Mouse (Mus musculus) embryo, embryonic 10 days (tissue): ENCODE measurements around the gene Whamm.

Experiments used
- DNase-seq: peaks from one replicate; pipeline ENCODE4 v3.0.0-alpha.2; 2015; ENCODE audit warnings: low spot score

Gene Whamm

DNA sequence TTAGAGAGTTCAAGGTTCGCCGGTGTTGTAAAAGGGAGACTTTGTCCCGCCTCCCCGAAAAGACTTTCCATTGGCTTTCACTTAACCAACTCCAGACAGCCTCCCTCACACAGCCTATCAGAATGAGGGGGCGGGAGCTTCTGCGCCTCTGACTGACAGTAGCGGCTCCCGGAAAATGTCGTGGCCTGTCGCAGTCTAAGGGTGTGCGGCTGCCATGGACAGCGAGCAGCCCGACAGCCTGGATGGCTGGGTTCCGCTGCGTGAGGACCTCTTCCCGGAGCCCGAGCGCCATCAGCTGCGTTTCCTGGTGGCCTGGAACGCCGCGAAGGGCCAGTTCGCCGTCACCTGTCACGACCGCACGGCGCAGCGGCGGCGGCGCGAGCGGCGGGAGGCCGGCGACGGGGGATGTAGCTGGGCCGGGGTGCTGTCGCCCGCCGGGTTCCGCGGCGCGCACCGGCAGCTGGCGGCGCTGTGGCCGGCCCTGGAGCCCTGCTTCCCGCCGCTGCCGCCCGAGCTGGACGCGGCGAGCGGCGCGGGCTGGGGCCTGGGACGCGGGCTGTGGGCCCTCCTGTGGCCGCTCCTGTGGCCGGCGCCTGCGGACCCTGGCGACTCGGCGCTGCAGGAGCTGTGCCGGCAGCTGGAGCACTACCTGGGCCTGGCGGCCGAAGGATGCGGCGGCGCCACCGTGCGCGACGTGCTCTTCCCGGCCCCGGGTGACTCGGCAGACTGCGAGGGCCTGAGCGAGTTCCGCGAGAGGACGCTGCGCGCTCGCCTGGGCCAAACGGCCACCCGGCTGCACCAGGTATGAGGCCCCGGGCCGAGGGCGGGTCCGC is at the start of gene Whamm:
Gene Whamm, plus strand, starts transcription at position 159 of the 833 bp plus-strand sequence.
- DNase-seq, result peak; percentile 95

DNA sequence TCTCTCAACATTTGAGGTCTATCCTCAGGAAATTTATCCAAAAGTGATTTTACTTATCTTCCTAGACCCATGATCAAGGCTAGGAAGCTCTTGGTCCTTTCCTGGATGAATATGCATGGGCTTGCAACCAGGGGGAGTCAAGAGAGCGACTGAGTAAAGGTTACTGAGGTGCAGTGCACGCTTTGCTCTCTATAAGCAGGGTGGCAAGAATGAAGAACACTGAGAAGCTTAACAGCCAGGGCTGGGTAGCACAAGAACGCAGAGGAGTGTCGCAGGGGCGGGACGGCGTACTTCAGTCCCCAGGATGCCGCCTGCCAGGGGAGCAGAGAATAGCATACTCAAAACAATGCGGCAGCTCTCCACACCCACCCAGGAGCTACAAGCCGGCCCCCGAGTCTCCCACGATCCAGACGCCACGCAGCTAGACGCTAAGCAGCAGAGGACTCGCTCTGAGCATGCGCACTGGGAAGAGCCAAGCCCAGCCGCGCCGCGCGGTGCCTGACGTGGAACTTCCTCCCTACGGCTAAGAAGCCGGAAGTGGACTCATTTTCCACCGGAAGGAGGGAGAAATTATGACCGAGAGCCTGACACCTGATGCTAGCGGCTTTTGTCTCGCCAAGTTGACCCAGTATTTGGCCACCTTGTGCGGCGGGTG is 47.9 kb upstream of the Whamm start:
- DNase-seq, result peak; percentile 99

DNA sequence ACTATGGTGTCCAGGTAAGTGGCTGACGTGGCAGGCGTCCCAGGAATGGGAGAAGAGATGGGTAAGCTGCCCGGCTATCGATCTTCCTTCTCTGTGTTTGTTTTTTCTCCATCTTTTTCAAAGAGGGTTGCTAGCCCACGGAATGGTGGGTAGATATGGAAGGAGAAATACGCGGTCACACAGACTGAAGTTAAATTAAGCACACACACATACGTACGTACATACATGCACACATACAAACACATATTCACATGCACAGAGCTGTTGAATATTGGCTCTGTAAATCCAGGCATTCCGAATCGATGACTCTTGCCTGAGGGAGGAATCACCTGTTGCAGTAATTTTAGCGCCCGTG is 47.4 kb upstream of the Whamm start:
- DNase-seq, result no peak

DNA sequence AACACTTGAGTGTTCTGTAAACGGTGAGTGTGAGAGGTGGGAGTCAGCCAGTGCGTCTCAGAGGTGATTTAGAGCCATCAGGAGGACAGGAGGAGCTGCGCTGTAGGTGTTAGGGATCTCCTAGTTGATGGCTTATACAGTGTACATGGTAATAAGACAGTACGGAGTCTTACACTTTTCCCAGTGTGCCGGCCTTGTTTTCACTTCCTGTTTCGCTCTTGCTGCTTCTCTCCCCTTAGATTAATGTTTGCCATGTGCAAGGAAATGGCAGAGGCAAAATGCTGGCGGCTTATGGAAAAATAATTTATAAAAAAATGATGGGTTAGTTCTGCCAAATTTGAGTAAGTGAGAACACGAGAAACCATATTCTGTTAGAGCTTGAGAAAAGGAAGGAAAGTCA is 42.1 kb upstream of the Whamm start:
- no peak for DNase-seq

DNA sequence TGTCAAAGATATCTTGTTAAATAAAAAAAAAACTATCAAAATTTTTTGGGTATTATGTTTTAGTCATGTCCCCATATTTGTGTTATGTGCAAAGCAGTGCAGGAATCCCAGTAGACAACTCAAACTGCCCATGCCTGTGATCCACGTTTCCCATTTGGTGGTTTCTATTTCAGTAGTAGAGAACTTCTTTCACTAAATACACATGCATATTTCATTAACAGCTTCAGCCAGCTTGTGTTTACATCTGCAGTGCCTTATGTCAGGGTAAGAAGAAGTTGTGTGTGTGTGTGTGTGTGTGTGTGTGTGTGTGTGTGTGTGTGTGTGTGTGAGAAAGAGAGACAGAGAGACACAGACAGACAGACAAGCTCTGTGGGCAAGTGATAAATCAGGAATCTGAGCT is 39.6 kb upstream of the Whamm start:
- no peak for DNase-seq

DNA sequence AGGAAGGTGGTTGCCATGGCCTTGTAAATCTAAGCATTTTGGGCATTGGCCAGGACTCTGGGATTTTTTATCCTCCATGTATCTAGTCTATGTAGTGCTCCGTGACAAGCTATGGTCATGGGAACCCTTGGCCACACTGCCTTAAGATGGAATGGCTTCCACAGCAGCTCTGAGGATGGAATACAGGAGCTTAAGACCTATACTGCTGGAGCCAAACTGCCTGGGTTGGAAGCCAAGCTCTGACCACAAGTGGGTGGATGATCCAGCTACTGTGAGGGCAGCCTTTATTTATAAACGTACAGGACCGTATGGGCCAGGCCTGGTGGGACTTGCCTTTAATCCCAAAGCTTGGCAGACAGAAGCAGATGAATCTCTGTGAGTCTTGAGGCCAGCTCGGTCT is 34.6 kb upstream of the Whamm start:
- no peak for DNase-seq

DNA sequence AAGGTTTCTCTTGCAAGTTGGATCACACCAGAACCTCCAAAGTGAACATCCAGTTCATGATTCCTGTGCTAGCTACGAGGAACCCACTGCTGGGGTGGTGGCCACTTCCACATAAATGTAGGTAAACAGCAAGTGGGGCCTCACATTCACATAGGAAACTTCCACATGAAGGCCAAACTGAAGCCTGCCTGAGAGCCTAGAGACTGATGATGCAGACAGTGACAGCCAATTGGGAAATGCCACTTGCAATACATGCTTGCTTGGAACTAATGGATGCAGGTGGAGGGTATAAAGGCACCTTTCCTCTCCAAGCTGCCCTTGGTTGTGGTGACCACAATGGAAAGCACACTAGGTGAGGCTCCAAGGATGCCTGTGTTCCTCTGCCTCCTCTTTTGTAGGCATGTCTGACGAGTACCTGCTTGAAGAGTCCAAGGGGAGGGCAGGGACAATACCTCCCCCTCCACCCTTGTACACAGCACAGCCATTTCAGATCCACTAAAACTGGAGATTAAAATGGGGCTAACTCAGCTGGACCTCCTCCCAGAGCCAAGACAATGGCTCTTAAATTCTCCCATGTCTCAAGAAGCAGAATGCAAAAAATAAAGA is 32.9 kb upstream of the Whamm start:
- no peak for DNase-seq

DNA sequence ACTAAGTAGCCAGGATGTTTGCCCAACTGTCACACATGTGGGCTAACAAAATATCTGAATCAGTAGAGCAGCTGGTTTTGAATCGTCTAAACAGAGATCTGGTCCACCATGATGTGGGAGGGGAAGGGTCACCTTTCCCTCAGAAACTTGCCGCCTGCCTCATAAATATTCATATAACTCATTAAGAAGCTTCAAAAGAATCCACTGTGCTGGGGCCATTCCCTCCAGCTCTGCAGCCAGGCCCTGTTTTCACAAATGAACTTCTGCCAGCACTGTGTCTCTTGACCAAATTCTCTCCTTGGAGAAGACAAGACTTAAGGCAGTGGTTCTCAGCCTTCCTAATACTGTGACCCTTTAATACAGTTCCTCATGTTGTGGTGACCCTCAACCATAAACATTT is 31.5 kb upstream of the Whamm start:
- DNase-seq, result no peak

DNA sequence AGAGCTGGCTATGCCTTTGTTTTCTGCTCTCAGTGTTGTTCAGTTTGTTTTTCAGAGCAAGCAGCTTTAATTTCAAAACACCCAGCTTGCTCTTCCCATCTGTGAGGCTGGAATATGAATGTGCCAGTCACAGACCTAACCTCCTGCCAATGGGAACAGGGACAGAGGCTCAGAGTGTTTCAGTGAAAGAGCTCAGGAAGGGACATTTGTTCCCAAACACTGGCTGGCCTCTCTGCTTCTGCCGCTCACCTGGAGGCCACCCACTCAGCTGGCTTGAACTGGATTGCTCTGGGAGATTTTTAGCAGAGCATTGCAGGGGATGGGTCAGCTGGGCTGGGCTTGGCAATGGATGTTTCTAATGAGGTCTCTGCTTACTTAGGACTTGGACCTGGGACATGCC is 30.1 kb upstream of the Whamm start:
- no peak for DNase-seq

DNA sequence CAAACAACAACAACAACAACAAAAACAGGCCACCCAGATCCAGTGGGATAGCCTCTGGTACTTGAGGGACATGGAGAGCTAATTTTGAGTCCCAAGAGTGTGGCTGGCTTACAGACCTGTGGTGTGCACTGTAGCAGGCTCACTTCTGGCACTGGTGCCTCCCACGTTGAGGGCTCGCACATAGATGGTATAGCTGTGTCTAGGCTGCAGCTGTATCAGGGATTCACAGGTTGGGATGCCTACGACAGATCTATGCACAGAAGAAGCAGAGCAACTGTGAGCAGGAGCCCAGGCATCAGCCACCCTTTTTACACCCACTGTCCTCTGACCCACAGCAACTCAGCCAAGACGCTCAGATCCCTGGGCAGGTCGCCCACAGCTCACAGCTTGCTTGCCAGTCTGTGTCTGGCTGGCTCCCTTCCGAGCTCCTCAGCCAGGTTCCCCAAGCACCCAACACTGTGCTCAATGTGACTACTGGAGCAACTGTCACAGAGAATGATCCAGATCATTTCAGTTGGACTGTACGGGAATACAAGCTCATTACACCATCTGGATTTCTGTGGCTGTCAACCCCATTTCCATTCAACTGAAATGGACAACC is 29.0 kb upstream of the Whamm start:
- DNase-seq, result no peak

DNA sequence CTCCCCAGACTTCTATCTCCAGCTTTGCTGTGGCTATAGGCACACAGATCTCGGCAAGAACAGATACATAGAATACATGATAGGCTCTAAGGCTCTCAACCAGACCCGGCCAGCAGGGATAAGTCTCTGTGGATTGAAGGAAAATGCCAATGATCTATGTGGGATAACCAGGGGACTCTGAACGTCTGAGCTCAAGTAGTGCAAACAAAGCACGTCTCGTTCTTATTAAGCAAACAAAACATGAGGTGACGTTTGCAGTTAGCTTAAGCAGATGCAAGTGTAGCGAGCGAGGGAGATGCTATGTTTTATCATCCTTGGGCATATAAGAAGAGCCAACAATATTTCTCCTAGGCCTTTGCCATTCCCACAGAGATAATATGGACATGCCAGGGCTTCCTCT is 28.1 kb upstream of the Whamm start:
- DNase-seq, result no peak

DNA sequence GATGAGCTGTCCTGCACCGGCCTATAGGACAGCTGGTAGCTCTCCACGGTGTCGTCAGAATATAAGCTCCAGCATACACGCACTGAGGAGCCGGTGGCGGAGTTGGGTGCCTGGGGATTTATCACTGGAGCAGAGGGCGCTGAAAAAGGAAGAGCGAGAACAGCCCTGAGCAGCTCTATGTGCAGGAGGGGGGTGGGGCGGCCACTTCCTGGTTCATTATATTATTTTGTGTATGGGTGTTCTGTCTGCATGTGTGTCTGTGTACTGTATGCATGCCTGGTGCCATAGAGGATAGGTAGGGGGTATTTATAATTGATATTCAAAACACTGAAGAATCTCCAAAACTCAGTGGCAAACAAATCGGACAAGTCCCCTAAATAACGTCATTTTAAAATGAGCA is 22.2 kb upstream of the Whamm start:
- no peak for DNase-seq

DNA sequence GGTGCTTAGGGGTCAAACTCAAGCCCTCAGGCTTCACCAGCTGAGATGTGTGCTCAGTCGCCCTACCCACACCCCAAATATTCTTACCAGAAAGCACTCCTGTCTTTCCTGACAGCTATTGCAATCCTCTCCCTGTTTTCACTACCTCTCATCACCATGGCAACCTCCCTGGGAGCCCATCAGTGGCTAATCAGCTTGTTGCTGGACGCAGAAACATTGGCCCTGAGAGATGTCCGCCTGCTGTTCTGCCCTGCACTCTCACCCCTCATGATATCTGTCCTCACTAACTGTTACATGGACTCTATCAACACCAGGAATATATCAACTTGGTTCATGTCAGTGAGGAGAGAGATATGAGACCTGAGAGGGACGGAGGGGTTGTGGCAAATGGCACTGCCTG is 17.5 kb upstream of the Whamm start:
- DNase-seq, result no peak

DNA sequence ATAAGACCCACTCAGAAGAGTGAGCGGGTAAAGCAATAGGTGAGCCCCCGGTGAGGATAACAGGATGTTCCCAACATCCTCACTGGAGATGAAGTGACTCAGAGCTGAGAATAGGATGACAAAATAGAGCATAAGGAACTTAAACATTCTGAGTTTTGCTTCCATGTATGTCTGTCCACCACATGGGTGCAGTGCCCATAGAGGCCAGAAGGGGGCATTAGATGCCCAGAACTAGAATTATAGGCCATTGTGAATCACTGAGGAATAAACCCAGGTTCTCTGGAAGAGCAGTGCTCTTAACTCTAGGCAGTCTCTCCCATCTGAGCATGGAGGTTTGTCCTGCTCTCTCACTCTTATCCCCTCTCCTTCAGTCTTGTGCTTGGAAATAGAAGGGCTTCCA is 16.7 kb upstream of the Whamm start:
- peak; percentile 27 for DNase-seq

DNA sequence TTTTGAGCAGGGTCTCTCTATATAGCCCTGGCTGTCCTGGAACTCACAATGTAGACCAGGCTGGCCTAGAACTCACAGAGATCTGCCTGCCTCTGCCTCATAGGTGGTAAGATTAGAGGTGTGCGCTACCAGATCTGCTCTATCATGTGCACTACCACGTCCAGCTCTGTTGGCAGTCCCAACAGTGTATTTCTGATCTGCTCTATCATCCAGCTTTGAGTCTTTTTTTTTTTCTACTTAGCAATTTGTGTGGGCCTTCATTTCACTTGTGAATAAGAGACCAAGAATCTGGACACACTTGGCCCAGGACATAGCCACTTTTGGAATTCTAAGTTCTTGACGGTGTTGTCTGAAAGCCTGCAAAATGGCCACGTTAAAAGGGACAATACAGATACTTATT is 14.2 kb upstream of the Whamm start:
- no peak for DNase-seq

DNA sequence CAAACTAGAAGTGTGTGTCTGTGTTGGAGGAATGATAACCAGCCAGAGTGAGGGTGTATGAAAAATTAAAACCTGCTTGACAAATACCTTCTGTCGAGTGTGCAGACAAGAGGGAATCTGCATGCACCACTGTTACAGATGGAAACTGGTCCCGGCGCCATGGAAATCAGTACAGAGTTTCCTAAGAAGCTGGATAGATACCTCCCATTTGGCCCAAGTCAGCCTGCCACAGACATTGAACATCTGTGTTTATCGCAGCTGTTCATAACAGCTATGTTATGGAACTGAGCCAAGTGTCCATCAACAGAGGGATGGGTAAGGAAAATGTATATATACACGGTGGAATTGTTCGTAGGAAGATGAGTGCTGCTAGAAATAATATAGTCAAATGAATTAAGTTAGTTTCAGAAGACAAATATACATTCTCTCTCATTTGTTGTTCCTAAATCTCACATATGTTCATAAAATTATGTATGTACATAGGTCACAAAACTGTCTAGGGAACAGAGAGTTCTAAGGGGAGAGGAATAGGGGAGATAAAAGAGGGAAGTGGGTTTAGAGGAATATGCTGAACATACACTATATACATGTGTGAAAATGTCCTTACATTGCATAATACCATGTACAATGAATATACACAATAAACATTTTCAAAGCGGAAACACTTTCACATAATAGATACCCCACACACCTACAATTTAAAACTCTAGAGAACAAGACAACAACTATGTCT is 13.6 kb upstream of the Whamm start:
- no peak for DNase-seq

DNA sequence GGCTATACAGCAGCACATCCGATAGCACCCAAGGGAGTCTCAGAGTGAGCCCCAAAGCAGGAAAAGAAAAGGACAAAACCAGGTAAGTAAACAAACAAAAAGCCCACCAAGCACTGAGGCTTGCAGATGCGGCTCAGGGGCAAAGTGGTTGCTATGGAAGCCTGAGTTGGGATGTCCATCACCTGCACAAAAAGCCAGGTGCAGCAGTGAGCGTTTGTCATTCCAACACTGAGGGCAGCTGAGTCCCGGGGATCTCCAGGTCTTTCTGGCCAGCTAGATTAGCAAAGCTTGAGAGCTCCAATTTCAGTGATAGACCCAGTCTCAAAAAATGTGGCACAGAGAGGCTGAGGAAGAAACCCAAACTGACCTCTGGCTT is 13.1 kb upstream of the Whamm start:
- no peak for DNase-seq

DNA sequence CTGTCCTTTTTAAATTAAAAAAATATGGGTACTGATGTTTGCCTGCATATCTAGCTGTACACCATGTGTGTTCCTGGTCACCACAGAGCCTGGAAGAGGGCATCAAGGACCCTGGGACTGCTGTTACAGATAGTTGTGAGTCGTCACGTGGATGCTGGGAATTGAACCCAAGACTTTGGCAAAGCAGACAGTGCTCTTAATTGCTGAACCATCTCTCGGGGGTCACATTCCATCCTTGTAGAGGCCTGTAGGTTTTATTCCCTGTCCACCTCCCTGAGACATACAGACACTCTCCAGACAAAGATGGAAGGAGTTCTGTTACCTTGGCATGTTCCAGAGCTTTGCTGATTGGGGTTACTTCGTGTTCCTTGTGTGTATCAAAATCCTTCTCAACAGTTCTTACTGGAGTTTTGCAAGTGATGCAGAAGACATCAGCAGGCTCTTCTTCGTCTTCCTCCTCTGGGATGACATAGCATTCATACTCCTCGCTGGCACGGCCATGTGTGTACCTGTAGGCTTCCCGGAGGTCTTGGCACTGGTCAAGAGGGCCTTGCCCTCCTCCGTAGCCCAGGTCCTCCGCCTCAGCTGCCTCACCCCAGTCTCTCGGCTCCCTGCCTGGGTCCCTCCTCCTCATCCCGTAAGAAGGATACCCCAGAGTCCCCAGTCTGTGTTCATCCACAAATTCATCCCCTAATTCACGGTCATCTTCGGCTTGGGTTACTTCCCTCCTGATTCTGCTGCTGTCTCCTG is 11.7 kb upstream of the Whamm start:
- no peak for DNase-seq

DNA sequence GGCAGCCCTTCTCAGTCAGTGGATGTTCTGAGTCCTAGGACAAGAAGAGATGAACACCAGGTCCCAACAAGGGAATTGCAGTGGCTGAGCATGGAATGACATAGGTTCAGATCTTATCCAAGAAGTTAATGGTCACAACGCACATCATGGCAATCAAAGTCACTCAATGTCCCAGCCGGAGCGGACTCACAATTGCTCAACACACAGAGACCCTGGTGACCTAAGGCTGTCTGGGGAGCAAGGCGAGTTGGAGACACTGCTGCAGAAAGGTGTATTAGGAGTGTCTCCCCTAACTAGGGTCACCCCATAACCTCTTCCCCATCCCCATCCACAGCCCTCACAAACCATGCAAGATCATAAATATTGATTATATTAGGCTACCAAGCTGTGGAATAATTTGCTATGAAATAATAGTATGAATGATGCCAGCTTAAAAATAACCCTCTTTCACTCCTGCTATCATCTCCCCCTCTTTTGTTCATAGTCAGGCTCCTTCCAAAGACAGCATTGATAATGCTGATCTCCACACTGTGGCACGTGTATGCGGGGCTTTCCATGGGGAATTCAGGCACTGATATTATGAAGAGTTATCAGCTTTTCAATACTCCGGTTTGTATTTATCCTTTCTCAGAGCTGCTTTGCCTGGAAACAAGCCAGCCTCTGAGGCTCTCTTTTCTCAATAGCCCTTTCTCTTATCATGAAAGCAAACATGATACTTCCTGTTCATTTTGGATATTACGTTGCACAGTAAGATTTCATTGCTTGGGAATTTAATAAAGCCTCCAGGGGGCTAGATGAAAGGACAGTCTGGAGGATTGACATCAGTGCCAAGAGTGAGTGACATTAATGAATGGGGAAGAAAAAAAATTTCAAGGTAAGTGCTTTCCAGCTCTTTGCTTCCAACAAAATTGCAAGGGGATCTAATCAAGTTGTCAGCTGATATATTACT is 10.7 kb upstream of the Whamm start:
- no peak for DNase-seq

DNA sequence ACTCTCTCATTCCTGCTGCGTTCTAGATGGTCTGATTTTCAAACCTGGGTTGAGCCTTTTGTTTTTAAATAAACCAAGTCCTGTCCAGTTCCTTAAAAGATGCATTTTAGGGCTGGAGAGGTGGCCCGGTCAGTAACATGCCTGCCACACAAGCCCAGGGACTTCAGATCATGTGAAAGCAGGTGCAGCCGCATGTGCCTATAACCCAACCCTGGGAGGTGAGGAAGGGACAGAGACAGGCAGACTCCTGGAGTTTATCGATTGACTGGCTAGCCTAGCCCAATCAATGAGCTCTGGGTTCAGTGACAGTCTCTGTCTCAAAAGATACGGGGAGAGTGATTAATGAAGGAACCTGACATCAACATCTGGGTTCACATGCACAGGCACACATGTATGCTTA is 9.9 kb upstream of the Whamm start:
- no peak for DNase-seq
